Mouse (Mus musculus): ENCODE measurements at regions not wholly inside any gene's neighbourhood (a gene's known extent, or its start where the extent isn't known, plus 50 kb on each side); places are given as distances from the start of the nearest gene placed in this dataset.

- TF ChIP-seq EP300 (IDR thresholded peaks at IDR 0.05; ENCODE audit: insufficient read depth, low read depth, low read length) (no peak), POLR2A (IDR thresholded peaks at IDR 0.05; ENCODE audit: insufficient read depth, low read depth, low read length) (no peak), CTCF (IDR thresholded peaks at IDR 0.05) (no peak)
These were observed 211.0 kb upstream of the Gm11042 start for GRCm38 (mm10) chr12:74527190-74527621.
